Mouse (Mus musculus) limb, embryonic 13.5 days (tissue): ENCODE measurements at regions not wholly inside any gene's neighbourhood (a gene's known extent, or its start where the extent isn't known, plus 50 kb on each side); places are given as distances from the start of the nearest gene placed in this dataset.

Source experiments
- ATAC-seq: fragments of 200-750 bp; cut with Nextera tagmentation; 2 replicates; pipeline ENCODE4 v1.8.0; 2017; ENCODE audit warnings: low read depth, moderate number of reproducible peaks, moderate TSS enrichment; ENCODE audit not compliant: low FRiP score
- H3K27ac ChIP-seq: fragments of 300-500 bp; sonication (generic); 2 replicates; pipeline ENCODE4 v1.5.1; 2015; ENCODE audit warnings: inconsistent platforms, mild to moderate bottlenecking, moderate library complexity
- H3K27me3 ChIP-seq: fragments of 300-500 bp; sonication (generic); 2 replicates; pipeline ENCODE4 v1.6.1; 2015; ENCODE audit warnings: mild to moderate bottlenecking, inconsistent platforms
- H3K36me3 ChIP-seq: fragments of 300-500 bp; sonication (generic); 2 replicates; pipeline ENCODE4 v1.6.1; 2015; ENCODE audit warnings: inconsistent platforms, mild to moderate bottlenecking, moderate library complexity
- H3K4me1 ChIP-seq: fragments of 300-500 bp; sonication (generic); 2 replicates; pipeline ENCODE4 v1.6.1; 2015; ENCODE audit warnings: inconsistent platforms
- H3K4me2 ChIP-seq: fragments of 300-500 bp; sonication (generic); replicated peaks from 2 replicates; pipeline ENCODE4 v1.6.1; 2015; ENCODE audit warnings: inconsistent platforms, mild to moderate bottlenecking, moderate library complexity
- H3K4me3 ChIP-seq: fragments of 300-500 bp; sonication (generic); 2 replicates; pipeline ENCODE4 v1.5.1; 2015; ENCODE audit warnings: moderate library complexity, mild to moderate bottlenecking, inconsistent platforms
- H3K9ac ChIP-seq: fragments of 300-500 bp; sonication (generic); 2 replicates; pipeline ENCODE4 v1.6.1; 2015; ENCODE audit warnings: mild to moderate bottlenecking, inconsistent platforms
- H3K9me3 ChIP-seq: fragments of 300-500 bp; sonication (generic); 2 replicates; pipeline ENCODE4 v1.6.1; 2016; ENCODE audit warnings: inconsistent platforms
- WGBS: fragments of 180-500 bp; shearing (Covaris S2); methylation state at CpG from one replicate; pipeline ENCODE4 v1.1.7; 2015; 5-methylcytosine and 5-hydroxymethylcytosine counted together

DNA sequence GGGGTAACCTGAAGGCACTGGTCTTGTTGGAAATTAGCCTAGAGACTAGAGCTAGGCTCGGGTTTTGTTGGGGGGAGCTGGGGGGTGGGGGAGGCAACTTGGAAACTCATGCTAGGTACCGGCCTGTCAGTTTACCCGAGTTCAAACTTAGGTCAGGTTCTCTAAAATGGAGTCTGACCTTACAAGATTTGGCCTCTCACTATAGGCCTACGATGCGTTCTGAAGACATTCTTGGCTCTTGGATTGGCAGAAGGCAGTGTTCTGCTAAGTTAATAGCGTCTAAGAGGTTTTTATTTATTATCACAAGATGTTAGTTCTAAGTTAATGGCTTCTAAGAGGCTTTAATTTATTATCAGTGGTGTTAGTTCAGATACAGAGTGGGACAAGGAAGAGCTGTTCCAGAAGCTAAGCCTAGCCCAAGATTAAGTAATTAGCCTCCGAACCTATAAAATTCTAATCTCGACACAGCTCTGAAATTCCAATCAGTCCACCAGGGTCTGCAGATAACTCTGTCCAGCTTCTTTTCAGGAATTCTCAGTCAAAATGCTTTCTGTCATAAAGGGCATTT is 109.0 kb downstream of the Rpap3 start:
- 46% methylated on average over 8 of the region's 8 CpGs for WGBS
- ATAC-seq: no peak
- Histone ChIP-seq H3K4me3 (no peak overlapping the region), H3K9ac (no peak overlapping the region), H3K4me2 (no peak overlapping the region), H3K36me3 (no peaks in the 10 kb centered on the region), H3K27ac (no peak overlapping the region), H3K9me3 (no peaks in the 10 kb centered on the region), H3K4me1 (peaks cover 21% of the 10 kb centered on the region), H3K27me3 (no peaks in the 10 kb centered on the region)

- Histone ChIP-seq H3K9me3 (no peaks in the 10 kb centered on the region), H3K4me2 (no peak overlapping the region), H3K4me1 (peaks cover 30% of the 10 kb centered on the region), H3K36me3 (no peaks in the 10 kb centered on the region), H3K9ac (no peak overlapping the region), H3K4me3 (no peak overlapping the region), H3K27ac (no peak overlapping the region), H3K27me3 (no peaks in the 10 kb centered on the region)
- 74% methylated on average over 6 of the region's 6 CpGs for WGBS
- no peak for ATAC-seq
Observed at GRCm38 (mm10) chr15:97595284-97595796, 110.3 kb downstream of the Rpap3 start.

- peaks cover 33% of the 10 kb centered on the region for H3K4me1 ChIP-seq
- 59% methylated on average over 11 of the region's 11 CpGs for WGBS
- H3K27ac ChIP-seq: no peak overlapping the region
- no peak overlapping the region for H3K4me2 ChIP-seq
- no peaks in the 10 kb centered on the region for H3K27me3 ChIP-seq
- H3K36me3 ChIP-seq: no peaks in the 10 kb centered on the region
- no peak overlapping the region for H3K9ac ChIP-seq
- no peaks in the 10 kb centered on the region for H3K9me3 ChIP-seq
- ATAC-seq: no peak
- no peak overlapping the region for H3K4me3 ChIP-seq
Observed at GRCm38 (mm10) chr15:97593781-97594600, 111.6 kb downstream of the Rpap3 start.

GRCm38 (mm10) chr15:97592786-97593185 is 112.8 kb downstream of the Rpap3 start:
- H3K9ac ChIP-seq: no peak overlapping the region
- ATAC-seq: no peak
- 87% methylated on average over 11 of the region's 11 CpGs for WGBS

DNA sequence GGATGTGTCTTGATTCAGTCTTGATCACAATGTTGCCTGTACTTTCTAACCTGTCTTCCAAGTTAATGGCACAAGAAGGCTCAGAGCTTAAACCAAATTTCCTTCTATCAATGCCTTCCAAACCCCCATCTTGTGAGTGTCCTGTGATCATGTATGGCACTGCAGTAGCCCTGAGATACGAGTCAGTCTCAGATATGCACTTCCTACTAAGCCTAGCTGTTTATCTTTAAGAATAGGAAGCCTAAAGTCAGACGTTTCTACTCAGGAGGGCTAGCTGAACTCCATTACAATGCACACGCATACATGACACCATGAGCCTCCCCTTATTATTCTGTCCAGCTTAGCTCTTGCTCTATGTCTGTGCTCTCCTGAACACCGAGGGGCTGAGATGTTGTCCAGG is 114.2 kb downstream of the Rpap3 start:
- 81% methylated on average over 4 of the region's 4 CpGs for WGBS
- Histone ChIP-seq H3K4me3 (no peak overlapping the region), H3K4me2 (no peak overlapping the region), H3K9me3 (no peaks in the 10 kb centered on the region), H3K27ac (no peak overlapping the region), H3K9ac (no peak overlapping the region), H3K36me3 (no peaks in the 10 kb centered on the region), H3K4me1 (peaks cover 23% of the 10 kb centered on the region), H3K27me3 (no peaks in the 10 kb centered on the region)
- ATAC-seq: no peak

More at GRCm38 (mm10) chr15:97592786-97593185, 112.8 kb downstream of the Rpap3 start:
- Histone ChIP-seq H3K9me3 (no peaks in the 10 kb centered on the region), H3K4me3 (no peak overlapping the region), H3K27ac (no peak overlapping the region), H3K36me3 (no peaks in the 10 kb centered on the region), H3K27me3 (no peaks in the 10 kb centered on the region), H3K4me1 (peaks cover 33% of the 10 kb centered on the region), H3K4me2 (no peak overlapping the region)

DNA sequence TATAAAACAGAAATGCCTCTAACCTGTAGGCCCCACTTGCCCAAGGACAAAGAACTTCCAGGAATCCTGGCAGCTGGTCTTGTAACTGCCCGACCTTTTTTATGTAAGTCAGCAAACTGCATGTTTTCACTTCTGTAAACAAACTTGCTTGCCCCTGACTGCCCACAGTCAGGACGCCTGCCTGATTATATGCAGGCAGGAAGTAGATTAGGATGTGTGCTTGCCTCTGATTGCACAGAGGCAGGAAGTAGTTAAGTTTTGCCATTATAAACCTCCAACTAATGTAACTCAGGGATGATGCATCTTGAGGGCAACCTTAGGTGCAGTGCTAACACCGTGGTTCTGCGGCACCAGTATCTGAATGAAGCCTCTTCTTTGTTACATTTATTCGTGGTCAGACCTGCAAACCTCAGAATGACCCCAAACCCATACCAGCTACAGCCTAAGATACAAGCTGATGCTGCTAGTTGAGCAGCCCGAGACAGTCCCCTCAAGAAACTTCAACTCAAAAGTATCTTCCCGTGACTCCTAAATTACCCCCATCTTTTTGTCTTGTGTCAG is 114.8 kb downstream of the Rpap3 start:
- Histone ChIP-seq H3K27ac (no peak overlapping the region), H3K4me2 (no peak overlapping the region), H3K9ac (no peak overlapping the region), H3K27me3 (no peaks in the 10 kb centered on the region), H3K4me3 (no peak overlapping the region), H3K9me3 (no peaks in the 10 kb centered on the region), H3K4me1 (peaks cover 17% of the 10 kb centered on the region), H3K36me3 (no peaks in the 10 kb centered on the region)
- no peak for ATAC-seq
- WGBS: 57% methylated on average over 7 of the region's 7 CpGs

DNA sequence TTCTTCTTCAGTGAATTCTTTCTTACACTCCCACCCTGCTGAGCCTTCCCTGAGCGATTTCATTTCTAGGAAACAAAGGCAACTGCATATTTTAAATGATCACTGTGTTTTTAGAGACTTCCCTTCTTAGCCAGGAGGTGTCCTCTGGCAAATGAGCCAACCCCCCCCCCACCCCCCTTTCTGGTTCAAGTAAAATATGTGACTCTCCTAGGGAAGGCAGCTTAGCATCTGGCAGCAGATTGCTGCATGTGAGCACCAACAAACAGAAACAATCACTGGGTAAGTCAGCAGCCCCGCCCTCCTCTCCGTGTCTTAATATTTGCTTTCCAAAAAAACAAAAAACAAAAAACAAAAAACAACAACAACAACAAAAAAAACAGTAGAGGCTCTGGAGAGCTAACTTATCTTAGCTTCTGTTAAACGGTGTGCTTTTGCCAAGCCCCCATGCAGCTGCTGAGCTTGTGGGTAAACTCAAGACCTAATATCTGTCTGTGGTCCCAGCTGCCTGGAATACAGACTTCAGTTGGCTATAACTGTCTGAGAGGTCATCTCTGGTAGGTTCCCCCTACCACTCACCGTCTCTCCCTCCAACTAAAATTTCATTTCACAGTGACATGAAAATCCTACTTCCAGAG is 117.9 kb downstream of the Rpap3 start:
- Histone ChIP-seq H3K27ac (no peak overlapping the region), H3K27me3 (no peaks in the 10 kb centered on the region), H3K4me3 (no peak overlapping the region), H3K9ac (no peak overlapping the region), H3K9me3 (peaks cover 2% of the 10 kb centered on the region; the same call in 1 of the 2 replicates), H3K36me3 (no peaks in the 10 kb centered on the region), H3K4me1 (peaks cover 12% of the 10 kb centered on the region), H3K4me2 (no peak overlapping the region)
- 81% methylated on average over 5 of the region's 5 CpGs for WGBS
- ATAC-seq: no peak

- Histone ChIP-seq H3K4me2 (no peak overlapping the region), H3K4me3 (no peak overlapping the region), H3K36me3 (no peaks in the 10 kb centered on the region), H3K27me3 (no peaks in the 10 kb centered on the region), H3K9ac (no peak overlapping the region), H3K27ac (no peak overlapping the region), H3K9me3 (peaks cover 2% of the 10 kb centered on the region; the same call in 1 of the 2 replicates), H3K4me1 (0 out of 2 replicates have a peak, but pooled peaks cover 3% of the 10 kb centered on the region)
- ATAC-seq: peak; percentile 54; the same call in 1 of the 2 replicates
- WGBS: 31% methylated on average over 13 of the region's 13 CpGs
Observed at GRCm38 (mm10) chr15:97581724-97582154, 123.9 kb downstream of the Rpap3 start.

DNA sequence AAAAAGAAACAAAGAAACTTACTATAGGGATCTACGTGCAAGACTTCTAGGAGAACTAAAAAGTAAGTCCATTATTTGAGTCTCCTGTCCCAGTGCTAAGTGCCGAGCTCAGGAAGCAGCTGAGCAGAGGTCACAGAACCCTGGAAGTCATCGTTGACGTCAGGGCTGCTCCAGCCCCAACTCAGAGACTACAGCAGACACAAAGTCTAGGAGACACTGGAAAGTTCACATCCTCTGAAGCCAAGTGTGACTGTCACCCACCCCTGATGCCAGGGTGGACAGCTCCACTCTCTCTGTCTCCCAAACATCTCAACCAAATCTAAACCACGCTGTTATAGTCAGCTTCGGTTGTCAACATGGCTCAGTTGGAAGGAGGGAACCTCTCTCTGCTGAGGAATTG is 124.9 kb downstream of the Rpap3 start:
- no peaks in the 10 kb centered on the region for H3K36me3 ChIP-seq
- WGBS: 75% methylated on average over 6 of the region's 6 CpGs
- no peak overlapping the region for H3K9ac ChIP-seq
- H3K27ac ChIP-seq: no peak overlapping the region
- no peak for ATAC-seq
- 0 out of 2 replicates have a peak, but pooled peaks cover 3% of the 10 kb centered on the region for H3K4me1 ChIP-seq
- no peak overlapping the region for H3K4me2 ChIP-seq
- H3K9me3 ChIP-seq: peaks cover 2% of the 10 kb centered on the region; the same call in 1 of the 2 replicates
- no peaks in the 10 kb centered on the region for H3K27me3 ChIP-seq
- no peak overlapping the region for H3K4me3 ChIP-seq

GRCm38 (mm10) chr15:97578046-97578445 is 127.6 kb downstream of the Rpap3 start:
- no peak for ATAC-seq
- Histone ChIP-seq H3K4me3 (no peak overlapping the region), H3K4me1 (0 out of 2 replicates have a peak, but pooled peaks cover 3% of the 10 kb centered on the region), H3K36me3 (no peaks in the 10 kb centered on the region), H3K4me2 (no peak overlapping the region), H3K27ac (no peak overlapping the region), H3K9ac (no peak overlapping the region), H3K9me3 (no peaks in the 10 kb centered on the region), H3K27me3 (no peaks in the 10 kb centered on the region)
- WGBS: 94% methylated on average over 3 of the region's 3 CpGs

GRCm38 (mm10) chr15:97577196-97577595 is 128.4 kb downstream of the Rpap3 start:
- WGBS: 69% methylated on average over 8 of the region's 8 CpGs
- H3K4me2 ChIP-seq: no peak overlapping the region
- ATAC-seq: no peak
- H3K36me3 ChIP-seq: no peaks in the 10 kb centered on the region
- H3K9ac ChIP-seq: no peak overlapping the region
- H3K4me3 ChIP-seq: no peak overlapping the region
- H3K27me3 ChIP-seq: no peaks in the 10 kb centered on the region
- 0 out of 2 replicates have a peak, but pooled peaks cover 3% of the 10 kb centered on the region for H3K4me1 ChIP-seq
- no peaks in the 10 kb centered on the region for H3K9me3 ChIP-seq
- H3K27ac ChIP-seq: no peak overlapping the region

DNA sequence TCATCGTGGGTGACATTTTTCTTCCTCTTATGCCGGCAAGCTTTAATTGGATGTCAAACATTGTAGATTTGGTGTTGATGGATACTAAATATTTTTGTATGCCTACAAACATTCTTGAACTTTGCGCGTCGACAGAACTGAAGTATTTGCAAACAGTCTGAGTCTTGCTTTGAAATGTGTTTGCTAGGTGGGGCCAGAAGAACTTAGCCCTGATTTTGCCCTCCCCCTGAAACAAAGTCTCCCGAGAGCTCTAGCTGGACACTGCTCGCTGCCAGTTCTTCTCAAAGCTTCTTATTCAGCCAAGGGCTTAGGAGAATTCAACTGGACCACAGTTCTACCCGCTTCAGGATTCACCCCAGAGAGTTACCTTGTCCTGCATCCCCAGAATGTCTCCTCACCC is 133.0 kb downstream of the Rpap3 start:
- Histone ChIP-seq H3K36me3 (no peaks in the 10 kb centered on the region), H3K27ac (no peak overlapping the region), H3K9me3 (no peaks in the 10 kb centered on the region), H3K4me3 (no peak overlapping the region), H3K27me3 (no peaks in the 10 kb centered on the region), H3K9ac (no peak overlapping the region), H3K4me1 (no peaks in the 10 kb centered on the region), H3K4me2 (no peak overlapping the region)
- no peak for ATAC-seq
- WGBS: 86% methylated on average over 8 of the region's 8 CpGs
